In genomic region chr5:86803962-86804940, GRCm38 (mm10) we compare ENCODE assay signal across 8 mouse cellular contexts. TPM values are rescaled to one million over a fixed set of nuclear protein-coding genes. Genes with fewer than 3 reads are reported as not detected.
DNase-seq lines count a peak whose midpoint lies in the region; ATAC-seq and TF ChIP-seq lines count a peak whose summit lies in the region.

TSS of gene Ythdc1 (plus strand) at chr5:86804221.

- intact Hi-C loops in gastrocnemius, adult 2 months (cut with DNase I), result loop anchor here (10.0 kb wide), 1 partner anchor 629 kb away; the partner anchor contains the start of gene Uba6
- intact Hi-C loops in left cerebral cortex, adult 2 months (cut with DNase I), result loop anchor here (10.0 kb wide), 1 partner anchor 739 kb away; the partner anchor contains the start of gene Cenpc1

- H3K27me3 ChIP-seq in hindbrain, postnatal 0 days (ENCODE audit: insufficient read depth, low read length), result no peaks in the 10 kb centered on the region

- no peaks in the 10 kb centered on the region for H3K36me3 ChIP-seq in hindbrain, postnatal 0 days (ENCODE audit: insufficient read depth, low read length)

- H3K4me1 ChIP-seq in hindbrain, postnatal 0 days (ENCODE audit: insufficient read depth, low read length), result peaks cover 3% of the 10 kb centered on the region; the same call in 1 of the 2 replicates

- ATAC-seq in common myeloid progenitor, adult 5-6 weeks (replicated peaks; ENCODE audit: low read depth, poor library complexity, severe bottlenecking), result peak; percentile 91
- peak; percentile 100 for ATAC-seq in hindbrain, postnatal 0 days
- ATAC-seq in megakaryocyte, adult 5-6 weeks (ENCODE audit: poor library complexity, severe bottlenecking), result peak; percentile 93

- peak within 1 kb of the TSS; percentile 99 for H3K4me3 ChIP-seq in gastrocnemius, adult 2 months
- H3K4me3 ChIP-seq in hindbrain, postnatal 0 days (ENCODE audit: low read length), result peak within 1 kb of the TSS; percentile 88
- H3K4me3 ChIP-seq in left cerebral cortex, adult 2 months, result peak within 1 kb of the TSS; percentile 96

- peak within 1 kb of the TSS; percentile 100 for H3K27ac ChIP-seq in gastrocnemius, adult 2 months
- H3K27ac ChIP-seq in hindbrain, postnatal 0 days, result peak within 1 kb of the TSS; percentile 100
- peak within 1 kb of the TSS; percentile 97 for H3K27ac ChIP-seq in left cerebral cortex, adult 2 months

- H3K4me2 ChIP-seq in hindbrain, postnatal 0 days (ENCODE audit: low read depth, low read length), result peak within 1 kb of the TSS; percentile 68

- WGBS in hindbrain, postnatal 0 days, result under 1% methylated on average over 89 of the region's 111 CpGs

- no peaks in the 10 kb centered on the region for H3K9me3 ChIP-seq in hindbrain, postnatal 0 days (ENCODE audit: low read length)

- DNase-seq in ZHBTc4 (ENCODE audit: low read depth, low spot score), result peak; percentile 98
- DNase-seq in gastrocnemius, adult 2 months, result peak; percentile 95
- peak; percentile 98 for DNase-seq in hindbrain, postnatal 0 days (ENCODE audit: low spot score)
- peak; percentile 94 to 95 for DNase-seq in left cerebral cortex, adult 2 months (ENCODE audit: extremely low spot score in 1 of 2, low spot score in 2 of 2)
- DNase-seq in right cerebral cortex, adult 2 months (ENCODE audit: low spot score in 2 of 2), result peak; percentile 95 to 96
- peak; percentile 95 for DNase-seq in urinary bladder, postnatal 14 days (ENCODE audit: low spot score)

- no peak for TF ChIP-seq CTCF in gastrocnemius, adult 2 months (IDR thresholded peaks at IDR 0.05)
- peak; percentile 25 for TF ChIP-seq CTCF in hindbrain, postnatal 0 days (IDR thresholded peaks at IDR 0.05; ENCODE audit: low read depth)
- TF ChIP-seq CTCF in left cerebral cortex, adult 2 months (IDR thresholded peaks at IDR 0.05), result no peak

- peak within 1 kb of the TSS; percentile 99 for H3K9ac ChIP-seq in hindbrain, postnatal 0 days (replicated peaks; ENCODE audit: low read length)

RNA-seq across cellular contexts. Expression of gene Ythdc1, which starts in this region (rescaled TPM):
- 157 and 173 TPM in 2 replicates for total RNA-seq in common myeloid progenitor, adult 5-6 weeks (2017)
- 10 to 100 TPM; 29.1 to 29.2 TPM for total RNA-seq in gastrocnemius, adult 2 months (2021)
- total RNA-seq in hindbrain, postnatal 0 days (2014; rRNA removed), result 33.6 and 35.5 TPM in 2 replicates
- 27.5 and 28.0 TPM in 2 replicates for polyA plus RNA-seq in hindbrain, postnatal 0 days (2015; fragmentation: Nextera tagmentation; extraction: Ambion mirVana)
- total RNA-seq in left cerebral cortex, adult 2 months (2021), result 10 to 100 TPM; 57.0 to 61.5 TPM
- 84.1 and 88.3 TPM in 2 replicates for total RNA-seq in megakaryocyte, adult 5-6 weeks (2015)
- total RNA-seq in megakaryocyte, adult 5-6 weeks (2017), result 99.6 and 121 TPM in 2 replicates

Comparison
In these comparisons a context has a peak if more than half of its experiments do, and no peak if none do; other contexts are left out.
1. Peak in every context shown above with its lines: DNase-seq, ATAC-seq, H3K4me3 ChIP-seq and H3K27ac ChIP-seq.